Mouse (Mus musculus): ENCODE measurements at regions not wholly inside any gene's neighbourhood (a gene's known extent, or its start where the extent isn't known, plus 50 kb on each side); places are given as distances from the start of the nearest gene placed in this dataset.

GRCm38 (mm10) chr4:39508866-39509265 is 58.8 kb downstream of the 1700009N14Rik start:
- no peak for DNase-seq

- no peak for DNase-seq
Measured at GRCm38 (mm10) chr4:39527492-39527891, 77.4 kb downstream of the 1700009N14Rik start.

- DNase-seq, result peak; percentile 67
Measured at GRCm38 (mm10) chr4:39528661-39529060, 78.6 kb downstream of the 1700009N14Rik start.

- DNase-seq, result no peak
Measured at GRCm38 (mm10) chr4:39556101-39556763, 106.1 kb downstream of the 1700009N14Rik start.

GRCm38 (mm10) chr4:39597426-39597825 is 147.3 kb downstream of the 1700009N14Rik start:
- DNase-seq, result no peak

GRCm38 (mm10) chr4:39605046-39605445 is 155.0 kb downstream of the 1700009N14Rik start:
- DNase-seq, result no peak

GRCm38 (mm10) chr4:39644136-39644535 is 194.0 kb downstream of the 1700009N14Rik start:
- no peak for DNase-seq

GRCm38 (mm10) chr4:39644849-39645248 is 194.8 kb downstream of the 1700009N14Rik start:
- no peak for DNase-seq

GRCm38 (mm10) chr4:39660538-39660937 is 210.4 kb downstream of the 1700009N14Rik start:
- no peak for DNase-seq

GRCm38 (mm10) chr4:39672609-39673008 is 222.5 kb downstream of the 1700009N14Rik start:
- DNase-seq, result peak; percentile 10

GRCm38 (mm10) chr4:39695236-39695635 is 245.1 kb downstream of the 1700009N14Rik start:
- DNase-seq, result no peak

- DNase-seq, result peak; percentile 91
Measured at GRCm38 (mm10) chr4:39697565-39697964, 247.5 kb downstream of the 1700009N14Rik start.

GRCm38 (mm10) chr4:39699347-39699746 is 249.3 kb downstream of the 1700009N14Rik start:
- DNase-seq, result no peak

- peak; percentile 83 for DNase-seq
Measured at GRCm38 (mm10) chr4:39717477-39717876, 267.4 kb downstream of the 1700009N14Rik start.

- peak; percentile 76 for DNase-seq
Measured at GRCm38 (mm10) chr4:39718691-39719090, 268.6 kb downstream of the 1700009N14Rik start.

- DNase-seq, result no peak
Measured at GRCm38 (mm10) chr4:39719951-39720350, 269.9 kb downstream of the 1700009N14Rik start.

GRCm38 (mm10) chr4:39721524-39721923 is 271.4 kb downstream of the 1700009N14Rik start:
- DNase-seq, result no peak

- no peak for DNase-seq
Measured at GRCm38 (mm10) chr4:39765586-39765985, 315.5 kb downstream of the 1700009N14Rik start.

GRCm38 (mm10) chr4:39791096-39791495 is 341.0 kb downstream of the 1700009N14Rik start:
- no peak for DNase-seq

- DNase-seq, result no peak
Measured at GRCm38 (mm10) chr4:39809950-39810349, 332.9 kb upstream of the Aco1 start.

- no peak for DNase-seq
Measured at GRCm38 (mm10) chr4:39812766-39813165, 330.1 kb upstream of the Aco1 start.

- no peak for DNase-seq
Measured at GRCm38 (mm10) chr4:39815620-39816019, 327.3 kb upstream of the Aco1 start.

GRCm38 (mm10) chr4:39817675-39818074 is 325.2 kb upstream of the Aco1 start:
- no peak for DNase-seq

GRCm38 (mm10) chr4:39833634-39834033 is 309.2 kb upstream of the Aco1 start:
- DNase-seq, result no peak
